Mouse (Mus musculus): ENCODE data around the gene Tgfb2. TPM values are rescaled to one million over a fixed set of nuclear protein-coding genes. Genes with fewer than 3 reads are reported as not detected.

The Tgfb2 gene
- total RNA-seq, 1 experiment from 2014 or later, result 0.05 TPM

Other genes with a start within 250 kb of the Tgfb2 start
- 100 and 144 TPM in 2 replicates for gene Rrp15, start 43.4 kb upstream of the Tgfb2 start, total RNA-seq (2017)

All from hematopoietic stem cell, adult 5-6 weeks (primary cell).